Mouse (Mus musculus) liver, embryonic 14.5 days (tissue): Measurements from ENCODE around the gene Qpct.

ENCODE experiments used
- CTCF ChIP-seq: IDR thresholded peaks from 2 replicates; pipeline ENCODE4 v1.5.1; 2016; ENCODE audit warnings: antibody characterized with exemption, low read depth, control low read depth
- EP300 ChIP-seq: IDR thresholded peaks from 2 replicates; pipeline ENCODE4 v1.6.1; 2016; ENCODE audit warnings: antibody characterized with exemption, low read depth

DNA sequence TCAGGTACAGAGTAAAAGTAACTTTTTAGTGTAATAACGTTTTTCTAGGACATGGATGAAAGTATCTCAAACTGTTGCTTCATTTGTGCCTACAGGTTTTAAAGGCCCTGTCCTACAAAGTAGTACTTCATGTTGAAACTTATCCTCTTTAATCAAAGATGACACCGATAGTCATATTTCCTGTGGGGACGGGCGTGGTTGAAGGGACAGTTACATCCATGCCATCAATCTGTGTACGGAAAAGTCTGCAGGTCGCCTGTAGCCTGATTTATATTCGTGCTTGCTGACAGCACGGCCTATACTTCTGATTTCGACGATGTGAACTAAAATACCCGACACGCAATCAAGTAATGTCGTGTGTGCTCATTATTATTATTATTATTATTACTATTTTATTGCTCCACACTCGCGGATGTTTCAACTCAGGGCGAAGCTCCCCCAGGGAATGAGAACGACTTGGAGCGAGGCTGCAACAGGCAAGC, 31.9 kb upstream of the Qpct start:
- TF ChIP-seq CTCF (no peak), EP300 (no peak)
